Mouse (Mus musculus) embryonic facial prominence, embryonic 12.5 days (tissue): ENCODE data around the gene Ssbp3. TPM values are rescaled to one million over a fixed set of nuclear protein-coding genes. Genes with fewer than 3 reads are reported as not detected.

Experiments used
- ATAC-seq: fragments of 200-750 bp; cut with Nextera tagmentation; 2 replicates; pipeline ENCODE4 v1.8.0; 2017; ENCODE audit not compliant: insufficient number of reproducible peaks, insufficient read depth, low FRiP score, low TSS enrichment
- H3K27ac ChIP-seq: fragments of 300-500 bp; sonication (generic); 2 replicates; pipeline ENCODE4 v1.5.1; 2016; ENCODE audit warnings: mild to moderate bottlenecking
- H3K27me3 ChIP-seq: fragments of 300-500 bp; sonication (generic); 2 replicates; pipeline ENCODE4 v1.6.1; 2016; ENCODE audit warnings: mild to moderate bottlenecking, moderate library complexity
- H3K36me3 ChIP-seq: fragments of 300-500 bp; sonication (generic); 2 replicates; pipeline ENCODE4 v1.6.1; 2016; ENCODE audit warnings: mild to moderate bottlenecking
- H3K4me1 ChIP-seq: fragments of 300-500 bp; sonication (generic); 2 replicates; pipeline ENCODE4 v1.6.1; 2016
- H3K4me2 ChIP-seq: fragments of 300-500 bp; sonication (generic); replicated peaks from 2 replicates; pipeline ENCODE4 v1.6.1; 2016; ENCODE audit warnings: mild to moderate bottlenecking, moderate library complexity
- H3K4me3 ChIP-seq: fragments of 300-500 bp; sonication (generic); 2 replicates; pipeline ENCODE4 v1.5.1; 2016; ENCODE audit warnings: mild to moderate bottlenecking
- H3K9ac ChIP-seq: fragments of 300-500 bp; sonication (generic); 2 replicates; pipeline ENCODE4 v1.6.1; 2016; ENCODE audit warnings: mild to moderate bottlenecking, moderate library complexity
- H3K9me3 ChIP-seq: fragments of 300-500 bp; sonication (generic); 2 replicates; pipeline ENCODE4 v1.6.1; 2016; ENCODE audit warnings: mild to moderate bottlenecking, moderate library complexity
- WGBS: fragments of 180-500 bp; shearing (Covaris S2); methylation state at CpG from one replicate; pipeline ENCODE4 v1.1.7; 2016; 5-methylcytosine and 5-hydroxymethylcytosine counted together
- polyA plus RNA-seq: library from polyadenylated mRNA; unstranded; fragments of >200 nt; fragmentation: Nextera tagmentation; extraction: Ambion mirVana; gene quantifications from 2 replicates; pipeline ENCODE4 v1.2.1, GENCODE M21; 2016

The Ssbp3 gene
- polyA plus RNA-seq, 1 experiment from 2014 or later, result 279 TPM

- H3K27ac ChIP-seq, result peak overlapping the region; percentile 52
- no peaks in the 10 kb centered on the region for H3K27me3 ChIP-seq
- H3K36me3 ChIP-seq, result peaks cover 45% of the 10 kb centered on the region
- H3K9me3 ChIP-seq, result no peaks in the 10 kb centered on the region
- no peak overlapping the region for H3K4me3 ChIP-seq
- peaks cover 94% of the 10 kb centered on the region for H3K4me1 ChIP-seq
- 53% methylated on average over 8 of the region's 8 CpGs for WGBS
- ATAC-seq, result no peak
- H3K9ac ChIP-seq, result no peak overlapping the region
- H3K4me2 ChIP-seq, result 0 out of 2 replicates have a peak overlapping the region, but pooled peaks have one; percentile 5
Measured at GRCm38 (mm10) chr4:106938506-106939222, 28.2 kb downstream of the Ssbp3 start.

- Histone ChIP-seq H3K9me3 (no peaks in the 10 kb centered on the region), H3K36me3 (peaks cover 39% of the 10 kb centered on the region), H3K4me1 (peaks cover 95% of the 10 kb centered on the region), H3K4me3 (no peak overlapping the region), H3K4me2 (0 out of 2 replicates have a peak overlapping the region, but pooled peaks have one; percentile 5), H3K27me3 (no peaks in the 10 kb centered on the region), H3K27ac (peak overlapping the region; percentile 52), H3K9ac (no peak overlapping the region)
- 15% methylated on average over 6 of the region's 6 CpGs for WGBS
- ATAC-seq, result peak; percentile 44; the same call in 1 of the 2 replicates
Measured at GRCm38 (mm10) chr4:106939223-106939918, 28.9 kb downstream of the Ssbp3 start.

GRCm38 (mm10) chr4:106939919-106940227 lies 29.4 kb downstream of the Ssbp3 start:
- ATAC-seq, result no peak

GRCm38 (mm10) chr4:106940945-106941344 lies 30.4 kb downstream of the Ssbp3 start:
- Histone ChIP-seq H3K36me3 (peaks cover 29% of the 10 kb centered on the region), H3K27me3 (no peaks in the 10 kb centered on the region), H3K4me3 (no peak overlapping the region), H3K4me1 (peaks cover 95% of the 10 kb centered on the region), H3K9ac (no peak overlapping the region), H3K9me3 (no peaks in the 10 kb centered on the region), H3K4me2 (no peak overlapping the region), H3K27ac (no peak overlapping the region)
- 67% methylated on average over 6 of the region's 6 CpGs for WGBS
- no peak for ATAC-seq

More at GRCm38 (mm10) chr4:106939919-106940227, 29.4 kb downstream of the Ssbp3 start:
- Histone ChIP-seq H3K36me3 (peaks cover 38% of the 10 kb centered on the region), H3K9ac (no peak overlapping the region), H3K4me1 (peaks cover 95% of the 10 kb centered on the region), H3K27me3 (no peaks in the 10 kb centered on the region), H3K9me3 (no peaks in the 10 kb centered on the region), H3K27ac (peak overlapping the region; percentile 52), H3K4me2 (0 out of 2 replicates have a peak overlapping the region, but pooled peaks have one; percentile 5), H3K4me3 (no peak overlapping the region)
- 55% methylated on average over 4 of the region's 4 CpGs for WGBS

GRCm38 (mm10) chr4:106941475-106941874 lies 31.0 kb downstream of the Ssbp3 start:
- no peak overlapping the region for H3K9ac ChIP-seq
- H3K27me3 ChIP-seq, result no peaks in the 10 kb centered on the region
- no peak for ATAC-seq
- H3K4me2 ChIP-seq, result no peak overlapping the region
- H3K27ac ChIP-seq, result no peak overlapping the region
- peaks cover 29% of the 10 kb centered on the region for H3K36me3 ChIP-seq
- peaks cover 94% of the 10 kb centered on the region for H3K4me1 ChIP-seq
- no peaks in the 10 kb centered on the region for H3K9me3 ChIP-seq
- H3K4me3 ChIP-seq, result no peak overlapping the region

GRCm38 (mm10) chr4:106942491-106942890 lies 32.0 kb downstream of the Ssbp3 start:
- no peak overlapping the region for H3K9ac ChIP-seq
- ATAC-seq, result no peak
- H3K27me3 ChIP-seq, result no peaks in the 10 kb centered on the region
- no peak overlapping the region for H3K4me2 ChIP-seq
- H3K36me3 ChIP-seq, result peaks cover 24% of the 10 kb centered on the region
- no peaks in the 10 kb centered on the region for H3K9me3 ChIP-seq
- no peak overlapping the region for H3K4me3 ChIP-seq
- 81% methylated on average over 4 of the region's 4 CpGs for WGBS
- no peak overlapping the region for H3K27ac ChIP-seq
- peaks cover 91% of the 10 kb centered on the region for H3K4me1 ChIP-seq

GRCm38 (mm10) chr4:106943627-106944026 lies 33.1 kb downstream of the Ssbp3 start:
- H3K4me1 ChIP-seq, result peaks cover 90% of the 10 kb centered on the region
- ATAC-seq, result no peak
- no peak overlapping the region for H3K27ac ChIP-seq
- H3K4me2 ChIP-seq, result no peak overlapping the region
- H3K4me3 ChIP-seq, result no peak overlapping the region
- no peaks in the 10 kb centered on the region for H3K27me3 ChIP-seq
- no peak overlapping the region for H3K9ac ChIP-seq
- 91% methylated on average over 2 of the region's 2 CpGs for WGBS
- H3K9me3 ChIP-seq, result no peaks in the 10 kb centered on the region
- H3K36me3 ChIP-seq, result peaks cover 16% of the 10 kb centered on the region

GRCm38 (mm10) chr4:106944898-106945297 lies 34.4 kb downstream of the Ssbp3 start:
- peaks cover 12% of the 10 kb centered on the region for H3K36me3 ChIP-seq
- peaks cover 90% of the 10 kb centered on the region for H3K4me1 ChIP-seq
- no peak for ATAC-seq
- WGBS, result 85% methylated on average over 3 of the region's 3 CpGs
- H3K9me3 ChIP-seq, result no peaks in the 10 kb centered on the region
- no peaks in the 10 kb centered on the region for H3K27me3 ChIP-seq
- H3K9ac ChIP-seq, result no peak overlapping the region
- no peak overlapping the region for H3K4me2 ChIP-seq
- H3K4me3 ChIP-seq, result no peak overlapping the region
- H3K27ac ChIP-seq, result no peak overlapping the region

- WGBS, result 74% methylated on average over 3 of the region's 3 CpGs
- Histone ChIP-seq H3K27me3 (no peaks in the 10 kb centered on the region), H3K4me3 (no peak overlapping the region), H3K27ac (no peak overlapping the region), H3K4me1 (peaks cover 79% of the 10 kb centered on the region), H3K9ac (no peak overlapping the region), H3K36me3 (peaks cover 10% of the 10 kb centered on the region), H3K4me2 (no peak overlapping the region), H3K9me3 (no peaks in the 10 kb centered on the region)
- no peak for ATAC-seq
Measured at GRCm38 (mm10) chr4:106947741-106948140, 37.2 kb downstream of the Ssbp3 start.

- no peak for ATAC-seq
- H3K27ac ChIP-seq, result no peak overlapping the region
- H3K9me3 ChIP-seq, result no peaks in the 10 kb centered on the region
- H3K4me1 ChIP-seq, result peaks cover 80% of the 10 kb centered on the region
- H3K4me3 ChIP-seq, result no peak overlapping the region
- no peaks in the 10 kb centered on the region for H3K27me3 ChIP-seq
- WGBS, result 64% methylated on average over 7 of the region's 7 CpGs
- H3K4me2 ChIP-seq, result no peak overlapping the region
- H3K9ac ChIP-seq, result no peak overlapping the region
- peaks cover 11% of the 10 kb centered on the region for H3K36me3 ChIP-seq
Measured at GRCm38 (mm10) chr4:106948546-106948945, 38.0 kb downstream of the Ssbp3 start.

GRCm38 (mm10) chr4:106949200-106949599 lies 38.7 kb downstream of the Ssbp3 start:
- ATAC-seq, result no peak
- H3K9me3 ChIP-seq, result no peaks in the 10 kb centered on the region
- no peak overlapping the region for H3K4me2 ChIP-seq
- H3K27me3 ChIP-seq, result no peaks in the 10 kb centered on the region
- H3K27ac ChIP-seq, result peak overlapping the region; percentile 41; the same call in 1 of the 2 replicates
- H3K9ac ChIP-seq, result no peak overlapping the region
- 55% methylated on average over 6 of the region's 6 CpGs for WGBS
- peaks cover 80% of the 10 kb centered on the region for H3K4me1 ChIP-seq
- H3K36me3 ChIP-seq, result peaks cover 16% of the 10 kb centered on the region
- H3K4me3 ChIP-seq, result no peak overlapping the region

- no peaks in the 10 kb centered on the region for H3K9me3 ChIP-seq
- H3K4me1 ChIP-seq, result peaks cover 78% of the 10 kb centered on the region
- H3K36me3 ChIP-seq, result peaks cover 23% of the 10 kb centered on the region
- no peak overlapping the region for H3K27ac ChIP-seq
- 72% methylated on average over 4 of the region's 4 CpGs for WGBS
- no peak overlapping the region for H3K4me3 ChIP-seq
- no peak overlapping the region for H3K9ac ChIP-seq
- no peak overlapping the region for H3K4me2 ChIP-seq
- H3K27me3 ChIP-seq, result no peaks in the 10 kb centered on the region
- no peak for ATAC-seq
Measured at GRCm38 (mm10) chr4:106950801-106951200, 40.3 kb downstream of the Ssbp3 start.
